14 mouse cellular contexts compared by ENCODE assay signal in genomic region chr3:93557471-93557870, GRCm38 (mm10). TPM values are rescaled to one million over a fixed set of nuclear protein-coding genes. Genes with fewer than 3 reads are reported as not detected.
DNase-seq lines count a peak whose midpoint lies in the region; ATAC-seq lines count a peak whose summit lies in the region.
"Had no signal": no experiment of that assay in that cellular context is flagged by ENCODE, and none has a peak within 500 bp of the region (broad histone marks: within the 10 kb centered on the region; RNA-seq: fewer than 3 reads in every experiment).

No protein-coding gene starts in this region.

- no peak for DNase-seq in heart, postnatal 10 days
- DNase-seq in limb, embryonic 10.5 days (ENCODE audit: low spot score), result no peak
- DNase-seq in intestine, embryonic 14.5 days (ENCODE audit: low spot score), result no peak
- DNase-seq in adipocyte (ENCODE audit: low spot score), result no peak
- DNase-seq in right cerebral cortex, postnatal 14 days, result no peak
- DNase-seq: adrenal gland, postnatal 10 days; liver had no signal

- no peak overlapping the region for H3K27ac ChIP-seq in heart, embryonic 14.5 days (replicated peaks in 1 of 2; ENCODE audit: control insufficient read depth in 1 of 2, insufficient read depth in 1 of 2, low read depth in 2 of 2, low read length in 2 of 2)
- no peak overlapping the region for H3K27ac ChIP-seq in limb, embryonic 13.5 days
- H3K27ac ChIP-seq in limb, embryonic 10.5 days, result no peak overlapping the region
- no peak overlapping the region for H3K27ac ChIP-seq in intestine, embryonic 14.5 days (ENCODE audit: low read depth)
- H3K27ac ChIP-seq in stomach, embryonic 15.5 days, result no peak overlapping the region
- H3K27ac ChIP-seq: forebrain, embryonic 10.5 days; hindbrain, postnatal 0 days; neural tube, embryonic 12.5 days had no signal

- WGBS in heart, embryonic 14.5 days, result 63% methylated on average over 4 of the region's 4 CpGs
- WGBS in limb, embryonic 13.5 days, result 46% methylated on average over 4 of the region's 4 CpGs
- WGBS in limb, embryonic 10.5 days, result 76% methylated on average over 4 of the region's 4 CpGs
- 48% methylated on average over 4 of the region's 4 CpGs for WGBS in intestine, embryonic 14.5 days
- 35% methylated on average over 4 of the region's 4 CpGs for WGBS in stomach, embryonic 15.5 days

- H3K36me3 ChIP-seq in heart, embryonic 14.5 days (ENCODE audit: control insufficient read depth, insufficient read depth, low read length), result peaks cover 22% of the 10 kb centered on the region
- peaks cover 18% of the 10 kb centered on the region for H3K36me3 ChIP-seq in limb, embryonic 13.5 days
- H3K36me3 ChIP-seq in limb, embryonic 10.5 days, result no peaks in the 10 kb centered on the region
- peaks cover 20% of the 10 kb centered on the region for H3K36me3 ChIP-seq in intestine, embryonic 14.5 days (ENCODE audit: control insufficient read depth, insufficient read depth, low read length)
- 0 out of 2 replicates have a peak, but pooled peaks cover 2% of the 10 kb centered on the region for H3K36me3 ChIP-seq in stomach, embryonic 15.5 days
- H3K36me3 ChIP-seq: forebrain, embryonic 10.5 days; neural tube, embryonic 12.5 days had no signal

- H3K9me3 ChIP-seq in heart, embryonic 14.5 days (ENCODE audit: control insufficient read depth, low read length), result no peaks in the 10 kb centered on the region
- no peaks in the 10 kb centered on the region for H3K9me3 ChIP-seq in limb, embryonic 13.5 days
- H3K9me3 ChIP-seq in limb, embryonic 10.5 days (replicated peaks), result no peaks in the 10 kb centered on the region
- no peaks in the 10 kb centered on the region for H3K9me3 ChIP-seq in intestine, embryonic 14.5 days (ENCODE audit: control insufficient read depth, low read length)
- H3K9me3 ChIP-seq in stomach, embryonic 15.5 days, result no peaks in the 10 kb centered on the region
- H3K9me3 ChIP-seq: forebrain, embryonic 10.5 days; neural tube, embryonic 12.5 days had no signal

- peaks cover 7 to 30% of the 10 kb centered on the region in 2 experiments; a peak in 3 of 4 replicates for H3K4me1 ChIP-seq in heart, embryonic 14.5 days (ENCODE audit: control insufficient read depth in 2 of 2, insufficient read depth in 2 of 2, low read length in 2 of 2)
- H3K4me1 ChIP-seq in limb, embryonic 13.5 days, result peaks cover 35% of the 10 kb centered on the region
- peaks cover 15% of the 10 kb centered on the region for H3K4me1 ChIP-seq in limb, embryonic 10.5 days
- peaks cover 25% of the 10 kb centered on the region for H3K4me1 ChIP-seq in intestine, embryonic 14.5 days (replicated peaks; ENCODE audit: control insufficient read depth, insufficient read depth, low read length)
- H3K4me1 ChIP-seq in stomach, embryonic 15.5 days, result peaks cover 16% of the 10 kb centered on the region

- no peak overlapping the region for H3K4me3 ChIP-seq in heart, embryonic 14.5 days (ENCODE audit: control insufficient read depth in 1 of 2, insufficient read depth in 1 of 2, low read depth in 1 of 2, low read length in 2 of 2)
- 0 out of 2 replicates have a peak overlapping the region, but pooled peaks have one; percentile 0 for H3K4me3 ChIP-seq in limb, embryonic 13.5 days
- H3K4me3 ChIP-seq in limb, embryonic 10.5 days, result no peak overlapping the region
- H3K4me3 ChIP-seq in intestine, embryonic 14.5 days (ENCODE audit: low read depth, low read length), result no peak overlapping the region
- H3K4me3 ChIP-seq in stomach, embryonic 15.5 days (replicated peaks), result no peak overlapping the region
- H3K4me3 ChIP-seq: forebrain, embryonic 10.5 days; neural tube, embryonic 12.5 days had no signal

- H3K4me2 ChIP-seq in heart, embryonic 14.5 days (ENCODE audit: low read length), result peak overlapping the region; percentile 90; the same call in 1 of the 2 replicates
- H3K4me2 ChIP-seq in limb, embryonic 13.5 days (replicated peaks), result peak overlapping the region; percentile 74
- H3K4me2 ChIP-seq in intestine, embryonic 14.5 days (ENCODE audit: low read length), result peak overlapping the region; percentile 59
- H3K4me2 ChIP-seq in stomach, embryonic 15.5 days, result peak overlapping the region; percentile 39
- H3K4me2 ChIP-seq: midbrain, embryonic 11.5 days had no signal

- intact Hi-C loops in heart, postnatal 10 days (cut with DNase I), result no loop called here

- H3K27me3 ChIP-seq in heart, embryonic 14.5 days (ENCODE audit: control insufficient read depth, insufficient read depth, low read length), result no peaks in the 10 kb centered on the region
- H3K27me3 ChIP-seq in limb, embryonic 13.5 days, result peaks cover 6% of the 10 kb centered on the region; the same call in 1 of the 2 replicates
- peaks cover 25% of the 10 kb centered on the region for H3K27me3 ChIP-seq in limb, embryonic 10.5 days (ENCODE audit: low read depth, poor library complexity, severe bottlenecking)
- no peaks in the 10 kb centered on the region for H3K27me3 ChIP-seq in intestine, embryonic 14.5 days (replicated peaks; ENCODE audit: control insufficient read depth, insufficient read depth, low read length)
- H3K27me3 ChIP-seq in stomach, embryonic 15.5 days (replicated peaks), result no peaks in the 10 kb centered on the region

- H3K9ac ChIP-seq in heart, embryonic 14.5 days (ENCODE audit: low read length), result no peak overlapping the region
- H3K9ac ChIP-seq in limb, embryonic 13.5 days, result no peak overlapping the region
- H3K9ac ChIP-seq in intestine, embryonic 14.5 days (ENCODE audit: low read length), result no peak overlapping the region
- H3K9ac ChIP-seq in stomach, embryonic 15.5 days, result no peak overlapping the region
- H3K9ac ChIP-seq: neural tube, embryonic 12.5 days had no signal

- ATAC-seq in heart, embryonic 14.5 days (ENCODE audit: insufficient number of reproducible peaks, insufficient read depth, low FRiP score, low read depth), result no peak
- ATAC-seq in limb, embryonic 13.5 days (ENCODE audit: low FRiP score, low read depth), result no peak
- ATAC-seq in intestine, embryonic 14.5 days (replicated peaks; ENCODE audit: low FRiP score, low TSS enrichment, low read depth), result no peak
- no peak for ATAC-seq in stomach, embryonic 15.5 days (ENCODE audit: insufficient read depth, low FRiP score, low read depth)
- ATAC-seq: hindbrain, postnatal 0 days had no signal

RNA-seq across cellular contexts. Expression of gene S100a10, which starts 2.6 kb away (rescaled TPM):
- polyA plus RNA-seq in heart, embryonic 14.5 days (2014; fragmentation: Nextera tagmentation; extraction: Ambion mirVana), result 211 and 238 TPM in 2 replicates
- 100 to 1,000 TPM; 143 to 197 TPM for total RNA-seq in heart, postnatal 10 days (2021)
- polyA plus RNA-seq in limb, embryonic 13.5 days (2015; fragmentation: Nextera tagmentation; extraction: Ambion mirVana), result 345 and 367 TPM in 2 replicates
- 74.9 and 78.4 TPM in 2 replicates for polyA plus RNA-seq in limb, embryonic 10.5 days (2016; fragmentation: Nextera tagmentation; extraction: Ambion mirVana)
- 497 and 519 TPM in 2 replicates for polyA plus RNA-seq in intestine, embryonic 14.5 days (2014; fragmentation: Nextera tagmentation; extraction: Ambion mirVana)
- polyA plus RNA-seq in stomach, embryonic 15.5 days (2015; fragmentation: Nextera tagmentation; extraction: Ambion mirVana), result 444 and 470 TPM in 2 replicates

RNA-seq across cellular contexts. Expression of gene S100a11, which starts 37.2 kb away (rescaled TPM):
- polyA plus RNA-seq in heart, embryonic 14.5 days (2014; fragmentation: Nextera tagmentation; extraction: Ambion mirVana), result 880 and 961 TPM in 2 replicates
- 100 to 1,000 TPM; 212 to 217 TPM for total RNA-seq in heart, postnatal 10 days (2021)
- 1,099 and 1,131 TPM in 2 replicates for polyA plus RNA-seq in limb, embryonic 13.5 days (2015; fragmentation: Nextera tagmentation; extraction: Ambion mirVana)
- polyA plus RNA-seq in limb, embryonic 10.5 days (2016; fragmentation: Nextera tagmentation; extraction: Ambion mirVana), result 241 and 293 TPM in 2 replicates
- polyA plus RNA-seq in intestine, embryonic 14.5 days (2014; fragmentation: Nextera tagmentation; extraction: Ambion mirVana), result 946 TPM in 2 replicates
- 1,455 and 1,609 TPM in 2 replicates for polyA plus RNA-seq in stomach, embryonic 15.5 days (2015; fragmentation: Nextera tagmentation; extraction: Ambion mirVana)

Comparison
In these comparisons a context has a peak if more than half of its experiments do, and no peak if none do; other contexts are left out.
1. H3K4me2 ChIP-seq: peak in every context shown above with its lines; median percentile 90 in heart, embryonic 14.5 days; 74 in limb, embryonic 13.5 days; 59 in intestine, embryonic 14.5 days; 39 in stomach, embryonic 15.5 days.